Mouse (Mus musculus) limb, embryonic 14.5 days (tissue): ENCODE results near the gene Sorcs3. TPM values are rescaled to one million over a fixed set of nuclear protein-coding genes. Genes with fewer than 3 reads are reported as not detected.

Experiments used
- ATAC-seq: fragments of 200-750 bp; cut with Nextera tagmentation; 2 replicates; pipeline ENCODE4 v1.8.0; 2017; ENCODE audit warnings: low read depth, moderate number of reproducible peaks, moderate TSS enrichment; ENCODE audit not compliant: low FRiP score
- DNase-seq: peaks from one replicate; pipeline ENCODE4 v3.0.0-alpha.2; 2015; ENCODE audit warnings: low spot score
- H3K27ac ChIP-seq: fragments of 300-500 bp; sonication (generic); replicated peaks from 2 replicates; pipeline ENCODE4 v1.5.1; 2014; ENCODE audit warnings: low read depth, mild to moderate bottlenecking, low read length, moderate library complexity, mixed read lengths
- H3K27me3 ChIP-seq: fragments of 300-500 bp; sonication (generic); 2 replicates; pipeline ENCODE4 v1.6.1; 2014; ENCODE audit warnings: low read length, mixed read lengths; ENCODE audit not compliant: control insufficient read depth, insufficient read depth
- H3K36me3 ChIP-seq: fragments of 300-500 bp; sonication (generic); 2 replicates; pipeline ENCODE4 v1.6.1; 2014; ENCODE audit warnings: mild to moderate bottlenecking, low read length, moderate library complexity, mixed read lengths; ENCODE audit not compliant: control insufficient read depth, insufficient read depth
- H3K4me1 ChIP-seq: fragments of 300-500 bp; sonication (generic); 2 replicates; pipeline ENCODE4 v1.6.1; 2014; ENCODE audit warnings: antibody characterized with exemption, low read length, mixed read lengths; ENCODE audit not compliant: control insufficient read depth, insufficient read depth
- H3K4me2 ChIP-seq: fragments of 300-500 bp; sonication (generic); replicated peaks from 2 replicates; pipeline ENCODE4 v1.6.1; 2014; ENCODE audit warnings: low read depth, mild to moderate bottlenecking, low read length, moderate library complexity; ENCODE audit not compliant: severe bottlenecking
- H3K4me3 ChIP-seq: fragments of 300-500 bp; sonication (generic); replicated peaks from 2 replicates; pipeline ENCODE4 v1.5.1; 2014; ENCODE audit warnings: low read length
- H3K9ac ChIP-seq: fragments of 300-500 bp; sonication (generic); 2 replicates; pipeline ENCODE4 v1.6.1; 2014; ENCODE audit warnings: mild to moderate bottlenecking, low read depth, low read length, moderate library complexity; ENCODE audit not compliant: severe bottlenecking
- H3K9me3 ChIP-seq: fragments of 300-500 bp; sonication (generic); 2 replicates; pipeline ENCODE4 v1.6.1; 2016; ENCODE audit warnings: low read length; ENCODE audit not compliant: control insufficient read depth
- POLR2A ChIP-seq: fragments of 200-500 bp; IDR thresholded peaks from 2 replicates; pipeline ENCODE4 v1.8.0; 2012; ENCODE audit warnings: inconsistent platforms, mild to moderate bottlenecking, moderate library complexity, borderline replicate concordance; ENCODE audit not compliant: insufficient read depth, insufficient read length; ENCODE audit errors: extremely low read depth
- WGBS: fragments of 180-500 bp; shearing (Covaris S2); extraction: QIAGEN DNeasy Blood & Tissue Kit; methylation state at CpG from one replicate; pipeline ENCODE4 v1.1.7; 2014; 5-methylcytosine and 5-hydroxymethylcytosine counted together
- polyA plus RNA-seq, 2 experiments: library from polyadenylated mRNA; depleted of rRNA in 1 of 2; stranded (reverse) in 1 of 2; unstranded in 1 of 2; fragments of >200 nt; fragmentation: Nextera tagmentation in 1 of 2; extraction: Ambion mirVana in 1 of 2; gene quantifications; 2 replicates each; pipeline versions ENCODE4 v1.2.1 to v1.2.3; 2012 to 2014

The Sorcs3 gene
- polyA plus RNA-seq, 2 experiments, result 3.0 to 3.1 TPM

GRCm38 (mm10) chr19:48820493-48821282 lies 614.9 kb downstream of the Sorcs3 start:
- no peaks in the 10 kb centered on the region for H3K9me3 ChIP-seq
- WGBS, result 50% methylated on average over 5 of the region's 5 CpGs

DNA sequence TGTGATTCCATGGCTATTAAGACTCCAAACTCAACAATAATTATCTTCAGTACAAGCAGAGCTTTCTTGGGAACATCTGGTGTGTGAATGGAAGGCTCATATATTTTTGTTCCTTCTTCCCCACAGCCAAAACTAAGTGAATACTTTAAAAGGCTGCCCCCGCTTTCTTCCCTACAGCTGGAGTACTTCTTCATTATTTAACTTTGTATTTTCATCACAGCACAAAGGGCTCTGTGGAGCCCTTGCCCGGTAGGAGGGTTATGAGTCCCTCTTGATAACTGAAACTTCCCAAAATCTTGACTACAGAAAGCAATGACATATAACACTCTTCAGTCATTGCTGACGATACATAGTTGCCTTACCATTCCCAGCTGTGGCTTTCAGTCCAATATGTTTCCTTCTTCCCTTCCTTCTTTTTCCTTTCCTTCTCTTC lies 615.5 kb downstream of the Sorcs3 start:
- Histone ChIP-seq H3K27me3 (no peaks in the 10 kb centered on the region), H3K4me3 (no peak overlapping the region), H3K27ac (no peak overlapping the region), H3K4me2 (no peak overlapping the region), H3K4me1 (no peaks in the 10 kb centered on the region), H3K9me3 (no peaks in the 10 kb centered on the region), H3K36me3 (no peaks in the 10 kb centered on the region), H3K9ac (no peak overlapping the region)
- ATAC-seq (no peak), DNase-seq (no peak)
- WGBS, result 65% methylated on average over 3 of the region's 3 CpGs
- TF ChIP-seq POLR2A, result no peak

More at GRCm38 (mm10) chr19:48820493-48821282, 614.9 kb downstream of the Sorcs3 start:
- H3K4me2 ChIP-seq, result no peak overlapping the region
- ATAC-seq (no peak), DNase-seq (no peak)
- no peak for TF ChIP-seq POLR2A
- H3K4me3 ChIP-seq, result no peak overlapping the region
- no peaks in the 10 kb centered on the region for H3K4me1 ChIP-seq
- no peaks in the 10 kb centered on the region for H3K27me3 ChIP-seq
- H3K9ac ChIP-seq, result no peak overlapping the region
- no peaks in the 10 kb centered on the region for H3K36me3 ChIP-seq
- H3K27ac ChIP-seq, result no peak overlapping the region

DNA sequence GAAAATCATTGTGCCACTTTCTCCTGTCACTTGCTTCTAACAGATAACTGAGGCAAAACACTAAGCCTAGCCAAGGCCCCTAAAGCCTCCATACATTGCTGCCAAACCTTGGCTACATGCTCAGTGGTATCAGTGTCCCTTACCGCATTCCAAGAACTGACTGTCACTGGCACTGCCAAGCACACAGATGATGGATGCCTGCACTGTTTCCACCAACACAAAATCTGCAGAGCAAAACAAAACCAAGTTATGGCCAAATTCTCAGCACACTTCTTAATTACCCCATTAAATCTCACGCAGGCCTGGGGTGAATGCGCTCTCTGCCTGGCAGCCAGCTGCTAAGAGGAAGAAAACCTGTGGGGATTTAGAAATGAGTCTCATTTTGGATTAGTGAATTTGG lies 628.5 kb downstream of the Sorcs3 start:
- 24% methylated on average over 3 of the region's 3 CpGs for WGBS
- no peak for TF ChIP-seq POLR2A
- ATAC-seq, result no peak

DNA sequence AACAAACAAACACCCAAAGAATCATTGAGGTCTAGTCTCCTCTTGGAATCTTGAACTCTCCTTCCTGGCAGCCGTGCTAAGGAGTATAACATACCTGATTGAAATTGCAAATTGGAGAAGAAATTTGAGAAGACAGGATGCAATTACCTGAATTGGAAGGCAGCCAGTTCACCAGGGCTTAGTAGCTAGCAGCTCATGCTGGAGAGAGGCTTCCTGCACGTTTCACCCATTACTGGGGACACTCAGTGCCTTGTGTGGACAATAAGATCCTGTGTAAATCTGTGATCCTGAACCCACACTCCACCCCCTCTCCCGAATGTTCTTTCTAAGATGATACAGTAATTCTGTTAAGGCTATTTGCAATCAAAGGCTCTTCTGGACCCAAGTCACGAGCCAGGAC lies 633.6 kb downstream of the Sorcs3 start:
- H3K27me3 ChIP-seq, result no peaks in the 10 kb centered on the region
- ATAC-seq (no peak), DNase-seq (peak; percentile 30)
- H3K4me3 ChIP-seq, result no peak overlapping the region
- no peaks in the 10 kb centered on the region for H3K36me3 ChIP-seq
- TF ChIP-seq POLR2A, result no peak
- H3K4me2 ChIP-seq, result no peak overlapping the region
- 29% methylated on average over 4 of the region's 4 CpGs for WGBS
- H3K4me1 ChIP-seq, result peaks cover 13% of the 10 kb centered on the region
- no peak overlapping the region for H3K9ac ChIP-seq
- no peak overlapping the region for H3K27ac ChIP-seq
- H3K9me3 ChIP-seq, result no peaks in the 10 kb centered on the region

More for the DNA sequence above, 628.5 kb downstream of the Sorcs3 start:
- no peak overlapping the region for H3K4me2 ChIP-seq
- DNase-seq, result no peak
- no peaks in the 10 kb centered on the region for H3K27me3 ChIP-seq
- H3K36me3 ChIP-seq, result no peaks in the 10 kb centered on the region
- H3K9me3 ChIP-seq, result no peaks in the 10 kb centered on the region
- no peak overlapping the region for H3K9ac ChIP-seq
- H3K27ac ChIP-seq, result no peak overlapping the region
- peaks cover 8% of the 10 kb centered on the region for H3K4me1 ChIP-seq
- H3K4me3 ChIP-seq, result no peak overlapping the region

- H3K27me3 ChIP-seq, result no peaks in the 10 kb centered on the region
Observed at GRCm38 (mm10) chr19:48847700-48848099, 641.9 kb downstream of the Sorcs3 start.

More at GRCm38 (mm10) chr19:48847700-48848099, 641.9 kb downstream of the Sorcs3 start:
- H3K4me1 ChIP-seq, result peaks cover 3% of the 10 kb centered on the region; the same call in 1 of the 2 replicates
- H3K4me2 ChIP-seq, result no peak overlapping the region
- H3K9me3 ChIP-seq, result no peaks in the 10 kb centered on the region
- H3K27ac ChIP-seq, result no peak overlapping the region
- H3K9ac ChIP-seq, result no peak overlapping the region
- DNase-seq, result no peak
- no peak overlapping the region for H3K4me3 ChIP-seq
- TF ChIP-seq POLR2A, result no peak
- 32% methylated on average over 3 of the region's 3 CpGs for WGBS
- no peak for ATAC-seq
- H3K36me3 ChIP-seq, result no peaks in the 10 kb centered on the region
